Mouse (Mus musculus) cerebellum, adult 11-12 months (tissue): ENCODE results near the gene 6330403K07Rik.

Experiments used
- DNase-seq: peaks from one replicate; pipeline ENCODE4 v3.0.0; 2022

Gene 6330403K07Rik

GRCm38 (mm10) chr11:71033163-71033761, at the start of gene 6330403K07Rik:
Gene 6330403K07Rik (minus strand): TSS chr11:71033513.
- DNase-seq: peak; percentile 28

- no peak for DNase-seq
Measured at GRCm38 (mm10) chr11:71076342-71076741, 43.0 kb upstream of the 6330403K07Rik start.

GRCm38 (mm10) chr11:71052554-71052953, 19.2 kb upstream of the 6330403K07Rik start:
- DNase-seq: no peak

GRCm38 (mm10) chr11:71039526-71040298, 6.4 kb upstream of the 6330403K07Rik start:
- no peak for DNase-seq

GRCm38 (mm10) chr11:71032491-71033162, 686 bp downstream of the 6330403K07Rik start:
- no peak for DNase-seq

- no peak for DNase-seq
Measured at GRCm38 (mm10) chr11:71032070-71032469, 1.2 kb downstream of the 6330403K07Rik start.

GRCm38 (mm10) chr11:71029403-71030118, 3.8 kb downstream of the 6330403K07Rik start:
- DNase-seq: no peak

- no peak for DNase-seq
Measured at GRCm38 (mm10) chr11:71028280-71028679, 5.0 kb downstream of the 6330403K07Rik start.

GRCm38 (mm10) chr11:71019201-71020068, 13.9 kb downstream of the 6330403K07Rik start, which contains the start of the genes Mis12 and Derl2:
Gene Mis12 (plus strand): TSS chr11:71019611.
Gene Derl2 (minus strand): TSS chr11:71019841.
- DNase-seq: peak; percentile 99

- DNase-seq: no peak
Measured at GRCm38 (mm10) chr11:71018416-71019200, 14.7 kb downstream of the 6330403K07Rik start.

GRCm38 (mm10) chr11:71017051-71017450, 16.3 kb downstream of the 6330403K07Rik start:
- DNase-seq: no peak

- DNase-seq: no peak
Measured at GRCm38 (mm10) chr11:71012743-71013142, 20.6 kb downstream of the 6330403K07Rik start.

- no peak for DNase-seq
Measured at GRCm38 (mm10) chr11:71008321-71008720, 25.0 kb downstream of the 6330403K07Rik start.

- DNase-seq: no peak
Measured at GRCm38 (mm10) chr11:71007831-71008230, 25.5 kb downstream of the 6330403K07Rik start.

GRCm38 (mm10) chr11:71007026-71007425, 26.3 kb downstream of the 6330403K07Rik start:
- DNase-seq: no peak

GRCm38 (mm10) chr11:71005046-71005445, 28.3 kb downstream of the 6330403K07Rik start:
- no peak for DNase-seq

- peak; percentile 97 for DNase-seq
Measured at GRCm38 (mm10) chr11:71004316-71004773, 29.0 kb downstream of the 6330403K07Rik start, which contains the start of gene Dhx33. Gene Dhx33 (minus strand): TSS chr11:71004437.

GRCm38 (mm10) chr11:71003611-71004315, 29.6 kb downstream of the 6330403K07Rik start:
- no peak for DNase-seq

- DNase-seq: no peak
Measured at GRCm38 (mm10) chr11:71001167-71001566, 32.1 kb downstream of the 6330403K07Rik start.
